Mouse (Mus musculus) testis, adult 2 months (tissue): ENCODE measurements at regions not wholly inside any gene's neighbourhood (a gene's known extent, or its start where the extent isn't known, plus 50 kb on each side); places are given as distances from the start of the nearest gene placed in this dataset.

Experiments
- H3K27ac ChIP-seq: fragments of 200-500 bp; 2 replicates; pipeline ENCODE4 v1.5.1; 2012; ENCODE audit warnings: low read depth, low read length; ENCODE audit not compliant: control insufficient read depth, insufficient read depth
- H3K27me3 ChIP-seq: fragments of 200-500 bp; 2 replicates; pipeline ENCODE4 v1.6.1; 2012; ENCODE audit warnings: mild to moderate bottlenecking, low read length, moderate library complexity; ENCODE audit not compliant: control insufficient read depth, insufficient read depth
- H3K36me3 ChIP-seq: fragments of 200-500 bp; 2 replicates; pipeline ENCODE4 v1.6.1; 2012; ENCODE audit warnings: mild to moderate bottlenecking, low read length; ENCODE audit not compliant: control insufficient read depth, insufficient read depth
- H3K4me1 ChIP-seq: fragments of 200-500 bp; 2 replicates; pipeline ENCODE4 v1.6.1; 2012; ENCODE audit warnings: low read length; ENCODE audit not compliant: control insufficient read depth, insufficient read depth
- H3K4me3 ChIP-seq: fragments of 200-500 bp; 2 replicates; pipeline ENCODE4 v1.5.1; 2012; ENCODE audit warnings: low read depth, mild to moderate bottlenecking, low read length, moderate library complexity, mixed read lengths; ENCODE audit not compliant: control insufficient read depth
- CTCF ChIP-seq: fragments of 200-500 bp; IDR thresholded peaks from 2 replicates; pipeline ENCODE4 v1.5.1; 2012; ENCODE audit warnings: low read depth, mild to moderate bottlenecking, inconsistent platforms, low read length, moderate library complexity; ENCODE audit not compliant: control insufficient read depth, insufficient read depth, insufficient replicate concordance
- POLR2A ChIP-seq: fragments of 200-500 bp; IDR thresholded peaks from 2 replicates; pipeline ENCODE4 v1.6.1; 2012; ENCODE audit warnings: low read depth, mild to moderate bottlenecking, inconsistent platforms, low read length, moderate library complexity; ENCODE audit not compliant: control insufficient read depth

- Histone ChIP-seq H3K36me3 (no peaks in the 10 kb centered on the region), H3K4me1 (no peaks in the 10 kb centered on the region), H3K27me3 (no peaks in the 10 kb centered on the region), H3K4me3 (no peak overlapping the region), H3K27ac (no peak overlapping the region)
- TF ChIP-seq POLR2A (no peak), CTCF (no peak)
These were observed 470.8 kb downstream of the D3Ertd751e start for GRCm38 (mm10) chr3:42213163-42213562.

- Histone ChIP-seq H3K4me3 (no peak overlapping the region), H3K36me3 (no peaks in the 10 kb centered on the region), H3K27me3 (no peaks in the 10 kb centered on the region), H3K4me1 (no peaks in the 10 kb centered on the region), H3K27ac (no peak overlapping the region)
- TF ChIP-seq CTCF = no peak
- TF ChIP-seq POLR2A = no peak
These were observed 472.3 kb downstream of the D3Ertd751e start for GRCm38 (mm10) chr3:42214624-42215276.

- H3K4me3 ChIP-seq = no peak overlapping the region
- no peaks in the 10 kb centered on the region for H3K4me1 ChIP-seq
- no peaks in the 10 kb centered on the region for H3K36me3 ChIP-seq
- H3K27me3 ChIP-seq = no peaks in the 10 kb centered on the region
- H3K27ac ChIP-seq = no peak overlapping the region
- TF ChIP-seq POLR2A (no peak), CTCF (no peak)
These were observed 476.3 kb downstream of the D3Ertd751e start for GRCm38 (mm10) chr3:42218719-42219118.

GRCm38 (mm10) chr3:42227679-42228398 is 485.4 kb downstream of the D3Ertd751e start:
- H3K27ac ChIP-seq = no peak overlapping the region
- H3K36me3 ChIP-seq = no peaks in the 10 kb centered on the region
- H3K27me3 ChIP-seq = no peaks in the 10 kb centered on the region
- no peaks in the 10 kb centered on the region for H3K4me1 ChIP-seq
- H3K4me3 ChIP-seq = no peak overlapping the region
- no peak for TF ChIP-seq POLR2A
- TF ChIP-seq CTCF = no peak

- H3K27ac ChIP-seq = no peak overlapping the region
- no peaks in the 10 kb centered on the region for H3K36me3 ChIP-seq
- no peaks in the 10 kb centered on the region for H3K4me1 ChIP-seq
- H3K27me3 ChIP-seq = no peaks in the 10 kb centered on the region
- no peak overlapping the region for H3K4me3 ChIP-seq
- TF ChIP-seq POLR2A (no peak), CTCF (no peak)
These were observed 486.0 kb downstream of the D3Ertd751e start for GRCm38 (mm10) chr3:42228399-42228755.

- H3K27ac ChIP-seq = no peak overlapping the region
- no peak for TF ChIP-seq CTCF
- TF ChIP-seq POLR2A = no peak
- no peak overlapping the region for H3K4me3 ChIP-seq
These were observed 489.9 kb downstream of the D3Ertd751e start for GRCm38 (mm10) chr3:42232268-42232667.

GRCm38 (mm10) chr3:42233756-42234155 is 491.3 kb downstream of the D3Ertd751e start:
- no peak overlapping the region for H3K4me3 ChIP-seq
- H3K27ac ChIP-seq = no peak overlapping the region
- no peaks in the 10 kb centered on the region for H3K36me3 ChIP-seq
- H3K4me1 ChIP-seq = no peaks in the 10 kb centered on the region
- TF ChIP-seq CTCF (no peak), POLR2A (no peak)
- H3K27me3 ChIP-seq = no peaks in the 10 kb centered on the region

More at GRCm38 (mm10) chr3:42232268-42232667, 489.9 kb downstream of the D3Ertd751e start:
- Histone ChIP-seq H3K36me3 (no peaks in the 10 kb centered on the region), H3K4me1 (no peaks in the 10 kb centered on the region), H3K27me3 (no peaks in the 10 kb centered on the region)

- TF ChIP-seq POLR2A (no peak), CTCF (no peak)
- H3K36me3 ChIP-seq = no peaks in the 10 kb centered on the region
- H3K27me3 ChIP-seq = no peaks in the 10 kb centered on the region
- H3K27ac ChIP-seq = no peak overlapping the region
- H3K4me3 ChIP-seq = no peak overlapping the region
- H3K4me1 ChIP-seq = no peaks in the 10 kb centered on the region
These were observed 493.1 kb downstream of the D3Ertd751e start for GRCm38 (mm10) chr3:42235515-42235914.
